Mouse (Mus musculus) heart, postnatal 4 days (tissue): ENCODE data around the gene Acss2. TPM values are rescaled to one million over a fixed set of nuclear protein-coding genes. Genes with fewer than 3 reads are reported as not detected.
"Not testable (repeated sequence)": the region's sequence is repeated elsewhere in the genome, so short reads cannot be mapped to it uniquely, and the experiment has no call there.

ENCODE experiments used
- DNase-seq: peaks from one replicate; pipeline ENCODE4 v3.0.0; 2021
- total RNA-seq, 2 experiments: library from RNA; stranded (reverse); gene quantifications; 2 replicates each; pipeline ENCODE4 v1.2.3; 2021

The Acss2 gene
- total RNA-seq, 2 experiments from 2014 or later, result 27.4 TPM

DNA sequence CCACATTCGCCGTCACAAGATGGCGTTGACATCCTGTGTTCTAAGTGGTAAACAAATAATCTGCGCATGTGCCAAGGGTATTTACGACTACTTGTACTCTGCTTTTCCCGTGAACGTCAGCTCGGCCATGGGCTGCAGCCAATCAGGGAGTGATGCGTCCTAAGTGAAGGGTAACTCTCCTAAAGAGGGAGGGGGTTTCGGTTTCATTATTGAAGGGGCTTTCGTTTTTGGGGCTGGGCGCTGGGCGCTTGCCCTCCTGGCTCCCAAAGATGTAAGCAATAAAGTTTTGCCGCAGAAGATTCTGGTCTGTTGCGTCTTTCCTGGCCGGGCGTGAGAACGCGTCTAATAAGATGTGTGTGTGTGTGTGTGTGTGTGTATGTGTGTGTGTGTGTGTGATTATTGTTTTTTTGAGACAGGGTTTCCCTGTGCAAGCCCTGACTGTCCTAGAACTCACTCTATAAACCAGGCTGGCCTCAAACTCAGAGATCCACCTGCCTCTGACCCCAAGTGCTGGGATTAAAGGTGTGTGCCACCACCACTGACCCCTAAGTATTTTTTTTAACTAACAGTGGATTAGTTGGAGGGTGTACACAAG, 20.8 kb downstream of the Acss2 start:
- not testable (repeated sequence) for DNase-seq

DNA sequence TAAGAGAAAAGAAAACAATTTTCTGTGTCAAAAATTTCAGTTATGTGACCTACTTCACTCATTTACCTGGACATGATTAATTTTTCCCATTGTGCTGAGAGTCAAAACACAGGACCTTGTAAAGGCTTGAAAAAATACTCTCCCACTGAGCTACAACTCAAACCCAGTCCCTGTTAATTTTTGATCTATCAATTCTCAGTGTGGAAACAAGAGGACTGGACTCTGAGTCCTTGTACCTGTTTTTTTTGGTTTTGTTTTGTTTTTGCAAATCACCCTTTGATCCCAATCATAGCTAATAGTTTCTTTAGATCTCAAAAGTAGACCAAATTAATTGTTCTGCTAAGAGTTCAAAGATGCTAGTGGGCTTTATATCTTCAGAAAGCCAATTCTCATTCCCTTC, 21.9 kb downstream of the Acss2 start:
- no peak for DNase-seq

DNA sequence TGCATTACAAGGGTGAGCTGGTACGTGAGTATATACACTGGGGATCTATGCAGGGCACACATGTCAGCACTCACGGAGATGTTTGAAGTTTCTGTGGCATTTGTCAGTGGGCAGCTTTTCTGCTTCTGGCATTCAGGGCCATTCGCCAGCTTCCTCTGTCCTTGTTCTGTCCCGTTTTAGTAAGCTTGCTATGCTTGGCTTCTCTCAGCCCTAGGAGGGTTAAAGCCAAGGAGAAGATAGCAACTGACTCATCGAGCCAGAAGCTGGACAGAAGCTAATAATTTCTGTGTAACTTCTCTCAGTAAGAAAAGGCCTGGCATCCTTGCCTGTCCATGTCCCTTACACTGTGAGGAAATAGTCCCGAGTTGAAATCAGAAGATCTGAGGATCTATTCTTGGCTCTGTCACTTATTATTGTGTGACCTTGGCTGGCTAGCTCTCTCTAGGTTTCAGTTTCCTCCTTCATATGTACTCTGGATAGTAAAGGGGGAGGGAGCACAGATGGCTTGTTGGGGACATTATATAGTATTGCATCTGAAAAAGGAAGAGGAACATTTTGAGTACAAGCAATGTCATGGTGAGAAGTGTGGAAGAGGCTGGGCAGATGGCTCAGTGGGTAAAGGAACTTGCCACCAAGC, 23.2 kb downstream of the Acss2 start:
- peak; percentile 62 for DNase-seq

DNA sequence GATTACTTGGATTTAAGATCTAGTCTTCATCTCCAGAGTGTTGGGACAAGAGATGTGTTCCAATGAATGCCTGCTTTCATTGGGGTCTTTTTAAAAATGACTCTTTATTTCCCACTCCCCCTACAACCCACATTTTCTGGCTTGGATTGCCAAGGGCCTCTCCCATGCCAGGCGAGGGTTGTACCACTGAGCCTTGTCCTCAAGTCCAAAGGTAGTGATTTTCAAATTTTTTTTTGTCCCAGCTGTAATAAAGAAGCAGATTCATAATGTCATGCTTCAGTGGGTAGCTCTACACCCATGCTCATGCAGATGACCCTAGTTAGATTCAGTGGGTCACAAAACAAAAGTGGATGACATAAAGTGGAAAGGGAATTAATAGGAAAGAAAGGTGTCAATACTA, 29.2 kb downstream of the Acss2 start:
- DNase-seq, result no peak

DNA sequence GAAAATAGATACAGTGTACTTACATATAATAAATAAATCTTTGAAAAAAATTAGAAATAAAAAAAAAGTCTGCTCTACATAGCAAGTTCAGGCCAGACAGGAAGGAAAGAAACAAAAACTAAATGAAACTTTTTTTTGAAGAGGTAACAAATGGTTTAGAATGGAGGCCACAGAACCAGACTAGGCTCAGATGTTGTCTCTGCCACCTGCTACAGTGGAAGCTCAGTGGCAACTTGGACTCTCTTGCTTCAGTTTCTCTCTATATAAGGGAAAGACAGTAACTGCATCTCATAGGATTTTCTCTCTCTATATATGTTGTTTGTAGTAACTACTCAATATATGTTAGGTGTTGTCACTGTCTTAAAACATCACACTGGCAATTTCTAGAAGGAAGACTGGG, 34.6 kb downstream of the Acss2 start:
- no peak for DNase-seq

DNA sequence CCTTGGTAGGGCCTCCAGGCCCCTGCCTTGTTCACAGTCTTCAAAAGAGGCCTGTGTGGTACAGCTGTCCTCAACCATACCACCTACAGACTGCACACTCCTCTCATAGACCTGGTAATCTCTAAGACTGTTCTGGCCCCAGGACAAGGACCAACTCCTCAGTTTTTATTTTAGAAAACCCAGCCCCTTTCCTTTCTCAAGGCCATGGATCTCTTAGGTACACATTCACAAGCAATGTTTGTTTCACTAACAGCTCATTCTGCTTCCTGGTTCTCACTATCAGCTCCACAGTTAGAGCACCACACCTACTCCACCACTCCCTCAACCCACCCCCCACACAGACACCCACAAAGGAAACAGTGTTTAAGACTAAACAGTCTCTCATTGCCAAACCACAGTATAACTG, 35.2 kb downstream of the Acss2 start:
- DNase-seq, result no peak

DNA sequence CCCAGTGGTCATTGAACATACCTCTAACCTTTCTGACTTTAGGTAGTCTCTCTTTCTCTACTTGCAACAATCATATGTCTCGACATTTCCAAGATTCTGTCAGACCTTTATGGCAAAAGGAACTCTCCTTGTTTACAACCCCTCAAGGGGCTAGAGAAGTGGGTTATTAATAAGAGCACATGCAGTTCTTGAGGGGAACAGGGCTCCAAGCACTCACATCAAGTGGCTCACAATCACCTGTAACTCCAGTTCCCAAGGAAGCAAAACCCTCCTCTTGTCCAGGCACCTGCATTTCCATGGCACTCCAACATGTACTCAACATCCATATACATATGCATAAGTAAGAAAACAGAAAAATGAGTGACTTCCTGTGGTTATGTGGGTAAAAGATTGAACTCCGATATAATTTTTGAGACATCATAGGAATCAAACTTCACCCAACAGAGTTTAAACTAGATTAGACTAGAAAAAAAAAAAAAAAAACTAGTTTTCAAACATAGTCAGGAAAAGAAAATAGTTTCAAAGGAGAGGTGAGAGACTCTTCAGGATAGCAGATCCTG, 36.8 kb downstream of the Acss2 start:
- no peak for DNase-seq

DNA sequence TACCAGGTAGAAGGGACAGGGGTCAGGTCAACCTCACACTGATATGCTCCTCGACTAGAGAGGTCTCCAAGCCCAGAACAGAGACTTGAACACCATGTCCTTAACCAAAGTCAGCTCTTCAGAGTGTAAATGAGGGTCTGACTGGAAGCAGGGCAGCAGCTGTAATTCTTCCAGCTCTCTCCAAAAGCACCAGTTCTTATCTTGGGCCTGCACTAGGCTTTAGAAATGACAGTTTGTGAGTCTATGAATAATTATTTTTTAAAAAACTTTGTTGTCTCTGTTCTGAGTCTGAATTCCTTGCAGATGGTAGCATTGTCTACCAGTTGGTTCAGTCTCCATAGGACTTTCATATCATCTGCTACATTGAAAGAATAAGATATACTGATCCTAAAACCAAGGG, 44.5 kb downstream of the Acss2 start:
- no peak for DNase-seq

DNA sequence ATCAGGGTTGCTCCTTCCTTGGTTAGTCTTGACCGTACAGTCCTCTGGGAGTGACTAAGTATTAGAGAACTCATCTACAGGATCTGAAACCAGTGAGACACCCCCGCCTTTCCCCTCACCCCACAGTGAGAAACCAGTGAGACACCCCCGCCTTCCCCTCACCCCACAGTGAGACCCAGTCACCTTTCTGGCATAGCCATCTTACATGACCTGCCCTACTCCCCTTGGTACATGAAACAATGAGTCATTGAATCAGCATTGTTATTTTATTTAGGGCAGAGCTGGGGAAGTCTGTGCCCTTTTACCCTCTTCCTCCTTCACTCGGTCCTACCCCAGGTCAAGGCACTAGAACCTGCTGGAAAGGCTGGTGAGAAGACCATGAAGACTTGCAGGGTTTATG, 45.2 kb downstream of the Acss2 start:
- no peak for DNase-seq

DNA sequence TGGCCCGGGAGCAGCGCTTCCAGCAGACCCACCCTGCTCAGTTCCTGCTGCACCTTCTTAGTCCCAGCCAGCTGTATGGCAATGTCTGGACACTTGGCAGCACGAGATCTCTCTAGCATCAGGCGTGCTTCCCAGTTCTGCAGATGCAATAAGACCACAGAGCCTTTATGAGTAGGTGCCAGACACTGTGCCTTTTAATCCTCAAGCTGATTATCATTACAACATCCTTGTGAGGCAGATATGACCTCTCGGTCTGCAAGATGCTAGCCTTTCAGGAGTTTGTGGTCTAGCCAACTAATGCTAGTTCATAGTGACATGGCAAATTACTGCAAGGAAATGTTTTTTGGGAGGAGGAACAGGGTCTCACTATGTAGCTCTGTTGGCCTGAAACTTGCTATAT, 50.0 kb downstream of the Acss2 start:
- DNase-seq, result no peak

DNA sequence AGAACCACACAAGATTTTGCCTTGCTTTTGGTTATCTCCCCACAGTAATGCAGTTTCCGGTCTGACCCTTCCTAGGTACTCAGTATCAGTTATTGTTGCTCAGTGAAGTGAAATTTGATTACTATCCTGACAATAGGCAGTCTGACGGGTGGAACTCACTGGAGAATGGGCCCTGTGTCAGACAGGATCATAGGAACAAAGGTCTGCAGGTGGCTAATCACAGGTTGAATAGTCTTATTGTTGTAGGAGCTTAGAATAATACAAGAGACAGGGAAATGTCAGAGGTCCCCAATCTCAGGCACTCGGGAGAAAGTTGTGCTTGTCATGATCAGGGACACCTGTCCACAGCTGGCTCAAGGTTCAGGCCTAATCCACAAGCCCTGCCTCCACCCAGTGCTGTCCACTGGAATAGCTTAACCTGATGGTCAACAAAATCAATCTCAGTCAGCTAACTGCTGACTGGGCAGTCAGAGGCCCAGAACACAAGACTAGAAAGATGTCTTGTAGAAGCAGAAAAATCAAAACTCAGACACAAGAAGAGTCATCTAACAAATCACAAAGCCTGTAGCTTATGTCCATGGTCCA, 51.6 kb downstream of the Acss2 start:
- no peak for DNase-seq

DNA sequence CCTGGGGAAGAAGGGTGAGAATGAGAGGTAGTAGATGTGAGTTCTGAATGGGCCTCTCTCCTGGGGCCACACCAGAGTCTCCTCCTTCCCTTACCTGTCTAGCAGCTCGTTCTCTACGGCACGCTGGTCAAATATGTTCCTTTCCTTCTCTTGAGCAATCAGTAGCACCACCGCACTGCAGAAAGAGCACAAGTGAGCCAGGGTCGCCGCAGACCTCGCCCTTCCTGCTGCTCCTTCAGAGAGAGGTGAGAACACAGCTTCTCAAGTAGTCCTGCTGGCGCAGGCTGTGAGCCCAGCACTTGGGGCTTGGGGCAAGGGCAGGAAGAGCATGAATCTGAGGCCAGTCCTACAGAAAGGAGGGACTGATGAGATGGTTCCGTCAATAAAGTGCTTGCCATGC, 55.3 kb downstream of the Acss2 start:
- DNase-seq, result no peak

DNA sequence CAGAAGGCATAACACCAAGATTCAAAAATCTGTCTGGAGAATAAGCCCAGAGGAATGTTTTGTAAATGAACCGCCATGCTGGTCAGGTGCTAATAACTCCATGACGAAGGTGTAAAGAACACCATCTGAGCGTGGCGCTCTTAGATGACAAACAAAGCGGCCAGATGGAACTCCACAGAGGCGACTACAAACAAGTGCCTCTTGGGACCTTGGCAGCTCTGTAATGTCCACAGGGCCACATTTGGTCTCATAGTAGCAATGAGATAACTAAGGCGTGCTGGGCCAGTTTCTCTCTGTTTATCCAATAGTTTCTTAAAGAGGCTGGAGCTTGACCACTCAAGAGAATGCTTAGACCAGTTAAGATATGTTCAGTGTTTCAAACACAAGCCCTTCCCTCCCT, 56.2 kb downstream of the Acss2 start:
- no peak for DNase-seq

DNA sequence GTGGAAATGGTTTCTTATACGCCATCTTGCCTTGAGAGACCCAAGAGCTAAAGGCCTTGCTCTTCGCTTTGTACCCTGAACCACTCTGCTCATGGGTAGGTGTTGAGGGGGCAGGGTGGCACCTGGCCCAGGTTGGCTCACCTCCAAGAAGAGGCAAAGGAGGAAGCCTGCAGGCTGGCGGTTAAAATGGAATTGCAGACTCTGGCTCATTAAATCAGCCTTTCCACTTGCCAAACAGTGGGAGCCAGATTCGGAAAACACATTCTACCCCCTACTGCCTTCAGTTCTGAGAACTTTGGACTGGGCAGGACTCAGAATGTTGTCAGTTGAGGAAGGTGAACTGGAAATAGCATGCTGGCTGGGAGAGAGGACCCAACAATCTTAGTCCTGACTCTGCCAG, 57.0 kb downstream of the Acss2 start:
- peak; percentile 67 for DNase-seq

DNA sequence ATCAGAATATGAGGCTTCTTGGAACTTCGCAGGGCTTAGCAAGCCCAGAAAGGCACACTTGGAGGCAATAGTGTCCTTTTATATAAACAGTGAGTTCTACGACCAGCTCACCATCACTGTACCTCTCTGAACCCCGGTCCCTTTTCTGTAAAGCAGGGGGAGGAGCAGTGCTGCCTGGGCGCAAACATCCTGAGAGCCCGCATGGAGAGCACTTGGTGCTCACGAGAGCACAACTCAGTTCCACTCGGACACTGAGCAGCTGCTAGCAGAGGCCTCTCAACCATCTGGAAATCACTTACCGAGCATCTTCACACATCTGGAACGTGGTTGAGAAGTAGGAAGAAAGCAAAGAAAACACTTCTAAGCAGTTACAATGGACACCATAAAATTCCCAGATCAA, 58.9 kb downstream of the Acss2 start:
- no peak for DNase-seq

DNA sequence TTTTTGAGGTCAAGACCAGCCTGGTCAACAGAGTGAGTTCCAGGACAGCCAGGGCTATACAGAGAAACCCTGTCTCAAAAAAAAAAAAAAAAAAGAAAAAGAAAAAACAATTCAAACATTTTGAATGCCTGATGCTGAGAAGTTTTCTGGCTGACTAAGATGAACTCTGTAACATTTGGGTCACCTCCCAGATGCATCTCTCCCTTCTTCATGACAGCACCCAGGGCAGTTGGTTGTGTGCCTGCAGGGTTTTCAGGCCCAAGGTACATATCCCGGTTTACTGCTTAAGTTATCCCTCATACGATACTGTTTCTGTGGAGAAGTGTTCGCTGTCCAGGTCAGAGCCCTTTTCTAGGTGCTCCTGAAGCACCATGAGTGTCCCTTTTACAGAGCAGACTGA, 62.6 kb downstream of the Acss2 start:
- no peak for DNase-seq

DNA sequence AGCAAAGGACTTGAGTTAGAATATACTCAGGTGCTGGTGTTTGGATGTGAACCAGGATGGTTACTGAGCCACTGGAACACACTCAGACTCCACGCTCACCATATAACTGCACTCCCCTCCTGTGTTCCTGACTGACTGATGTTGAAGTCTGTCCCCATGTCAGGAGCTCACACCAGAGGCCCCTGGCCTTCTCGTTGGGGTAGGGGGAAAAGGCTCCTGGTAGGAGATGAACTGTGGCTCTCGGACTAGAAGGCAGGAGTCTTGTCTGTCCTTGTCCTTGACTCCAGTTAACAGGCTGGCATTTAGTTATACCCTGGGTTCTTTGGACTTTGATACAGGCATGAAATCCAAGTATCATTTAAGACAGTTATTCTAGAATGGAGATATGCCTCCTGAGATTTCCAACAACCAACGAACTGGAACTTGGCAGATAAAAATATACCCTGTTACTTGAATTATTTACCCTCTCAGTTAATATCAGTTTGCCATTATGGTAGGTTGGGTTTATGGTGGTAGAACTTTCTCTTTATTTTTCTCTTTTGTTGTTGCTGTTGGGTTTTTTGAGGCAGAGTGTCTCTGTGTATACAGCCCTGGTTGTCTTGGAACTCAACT, 64.7 kb downstream of the Acss2 start:
- no peak for DNase-seq

DNA sequence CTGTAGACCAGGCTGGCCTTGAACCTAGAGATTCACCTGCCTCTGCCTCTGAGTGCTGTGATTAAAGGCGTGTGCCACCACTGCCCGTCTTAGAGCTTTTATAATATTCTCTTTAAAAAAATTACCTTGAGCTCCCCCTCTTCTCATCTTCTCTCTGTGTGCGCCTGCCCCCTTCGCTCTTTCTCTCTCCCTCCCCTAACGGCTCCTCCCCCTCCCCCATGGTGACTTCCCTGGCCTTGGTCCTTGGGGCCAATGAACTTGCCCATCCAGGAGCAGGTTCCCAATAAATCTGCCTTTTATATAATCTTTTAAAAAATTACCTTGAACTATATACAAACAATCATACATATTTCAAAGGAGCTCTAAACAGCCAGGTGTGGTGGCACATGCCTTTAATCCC, 65.2 kb downstream of the Acss2 start:
- no peak for DNase-seq

DNA sequence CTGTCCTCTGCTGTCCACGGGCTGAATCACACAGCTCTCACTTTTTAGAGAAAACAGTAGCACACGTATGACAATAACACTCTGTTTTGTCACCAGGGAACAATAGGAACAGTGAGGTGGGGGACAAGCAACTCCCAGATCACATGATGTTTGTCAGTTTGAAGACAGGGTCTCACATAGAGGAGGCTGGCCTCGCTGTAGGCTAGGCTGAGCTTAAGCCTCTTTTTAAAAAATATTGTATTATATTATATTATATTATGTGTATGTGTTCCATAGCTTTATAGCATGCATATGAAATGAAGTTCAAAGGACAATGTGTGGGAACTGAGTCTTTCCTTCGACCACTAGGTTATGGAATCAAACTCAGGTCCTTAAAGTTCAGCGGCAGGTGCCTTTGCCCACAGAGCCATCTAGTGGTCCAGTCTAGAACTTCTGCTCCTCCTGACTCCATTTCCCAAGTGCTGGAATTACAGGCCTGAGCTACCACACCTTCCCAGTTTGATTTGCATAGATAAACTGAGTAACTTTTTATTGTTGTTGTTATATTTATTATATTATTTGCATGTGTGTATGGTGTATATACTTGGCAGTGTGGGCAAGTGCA, 66.3 kb downstream of the Acss2 start:
- peak; percentile 78 for DNase-seq

DNA sequence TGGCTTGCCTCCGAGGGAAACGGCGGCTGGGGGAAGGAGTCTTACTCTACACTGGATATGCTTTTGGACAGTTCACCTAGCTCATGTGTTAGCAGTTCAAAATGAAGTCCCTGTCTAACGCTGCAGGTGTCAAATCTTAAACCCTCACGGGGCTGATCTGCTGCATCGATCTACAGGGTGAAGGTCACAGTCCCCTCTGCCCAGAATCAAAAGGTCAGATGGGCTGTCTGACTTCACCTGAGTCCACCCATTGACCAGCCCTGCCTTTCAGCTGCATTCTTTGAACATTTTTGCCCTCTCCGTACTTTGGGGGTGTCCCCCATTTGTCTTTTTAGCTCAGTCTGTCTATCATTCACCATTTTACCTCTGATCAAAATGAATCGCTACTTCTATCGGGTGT, 67.3 kb downstream of the Acss2 start:
- no peak for DNase-seq

DNA sequence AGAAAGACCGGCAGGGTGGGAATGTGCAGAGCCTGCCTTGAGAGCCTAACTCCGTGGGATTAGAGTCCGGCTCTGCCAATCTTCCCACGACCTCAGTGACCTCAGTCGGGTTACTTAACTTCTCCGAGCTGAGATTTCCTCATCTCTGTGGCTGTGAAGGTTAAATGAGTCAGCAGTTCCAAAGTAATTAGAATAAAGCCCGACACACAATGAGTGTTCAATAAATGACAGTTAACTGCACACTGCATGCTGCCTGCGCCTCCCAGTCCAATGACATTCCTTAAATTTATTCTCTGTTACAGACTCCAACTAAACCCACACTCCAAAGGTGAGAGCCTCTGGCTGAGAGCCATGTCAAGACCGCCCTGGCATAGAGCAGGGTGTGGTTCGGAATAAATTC, 67.7 kb downstream of the Acss2 start:
- DNase-seq, result no peak

DNA sequence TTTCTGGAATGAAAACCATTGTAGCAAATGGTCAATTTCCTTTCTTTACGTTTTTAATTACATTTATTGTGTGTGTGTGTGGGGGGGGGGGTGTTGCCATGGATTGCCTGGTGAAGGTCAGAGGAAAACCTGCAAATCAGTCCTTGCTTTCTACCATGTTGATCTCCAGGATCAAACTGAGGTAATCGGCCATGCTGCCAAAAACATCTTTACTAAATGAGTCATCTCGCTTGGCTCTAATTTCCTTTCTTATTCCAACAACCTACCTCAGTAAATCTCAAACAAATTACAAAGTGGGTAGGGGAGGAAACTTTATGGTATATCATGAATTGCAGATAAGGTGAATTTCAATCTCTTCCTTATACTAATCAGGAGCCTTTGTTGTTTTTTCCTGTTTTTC, 70.4 kb downstream of the Acss2 start:
- no peak for DNase-seq

DNA sequence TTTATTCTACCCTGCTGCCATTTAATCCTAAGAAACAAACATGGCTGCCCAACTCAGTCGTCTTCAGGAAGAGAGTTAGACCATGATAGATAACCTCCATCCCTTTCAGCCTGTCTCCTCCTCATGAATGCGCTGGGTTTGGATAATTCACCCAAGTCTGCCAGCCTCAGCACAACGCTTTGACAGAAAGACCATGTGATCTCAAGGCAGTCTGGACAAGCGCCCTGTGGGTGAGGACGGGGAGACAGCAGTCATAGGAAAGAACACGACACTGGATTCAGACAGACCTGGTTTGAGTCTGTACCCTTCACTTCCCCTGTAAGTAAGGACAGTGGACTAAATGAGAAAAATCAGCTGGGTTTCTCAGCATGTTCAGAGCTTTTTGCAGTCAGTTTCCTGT, 71.8 kb downstream of the Acss2 start:
- no peak for DNase-seq
